Mouse (Mus musculus): Measurements from ENCODE around the gene Rasal2.

The Rasal2 gene

DNA sequence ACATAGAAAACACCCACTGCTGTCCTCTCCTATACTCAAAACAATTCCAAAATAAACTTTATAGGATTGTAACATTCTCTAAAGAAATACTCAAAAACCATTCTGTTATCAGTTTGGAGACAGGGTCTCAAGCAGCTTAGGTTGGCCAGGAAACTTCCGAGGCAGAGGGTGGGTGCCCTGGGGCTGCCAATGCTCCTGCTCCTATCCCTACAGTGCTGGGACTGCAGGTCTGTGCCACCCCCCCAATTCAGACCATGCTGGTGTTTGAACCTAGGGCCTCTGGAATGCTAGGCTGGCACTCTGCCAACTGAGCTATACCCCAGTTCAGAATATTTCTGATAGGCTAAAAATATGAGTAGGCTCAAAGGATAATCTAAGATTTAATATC lies 274.5 kb downstream of the Rasal2 start:
- no peak for DNase-seq (ENCODE audit: low spot score)

- DNase-seq (ENCODE audit: low spot score), result no peak
These were observed 275.1 kb downstream of the Rasal2 start for GRCm38 (mm10) chr1:157137132-157137853.

DNA sequence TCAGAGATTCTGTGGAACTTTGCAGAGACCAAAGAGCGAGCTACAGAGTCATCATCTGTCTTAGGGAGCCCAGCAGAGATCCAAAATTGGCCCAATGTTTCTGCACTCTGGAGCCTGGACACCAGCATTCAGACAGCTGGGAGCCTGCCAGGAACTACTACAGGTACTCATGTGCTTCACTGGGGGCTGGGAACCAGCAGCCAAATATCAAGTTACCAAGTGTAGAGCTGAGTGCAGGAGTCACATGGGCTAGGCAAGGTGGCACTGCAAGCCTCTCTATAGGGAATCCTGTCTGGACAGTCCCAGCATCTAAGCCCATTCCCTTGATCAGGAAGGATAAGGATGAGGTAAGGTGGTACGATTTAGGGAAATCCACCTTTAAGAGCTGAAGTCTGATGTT lies 284.2 kb downstream of the Rasal2 start:
- no peak for DNase-seq (ENCODE audit: low spot score)

DNA sequence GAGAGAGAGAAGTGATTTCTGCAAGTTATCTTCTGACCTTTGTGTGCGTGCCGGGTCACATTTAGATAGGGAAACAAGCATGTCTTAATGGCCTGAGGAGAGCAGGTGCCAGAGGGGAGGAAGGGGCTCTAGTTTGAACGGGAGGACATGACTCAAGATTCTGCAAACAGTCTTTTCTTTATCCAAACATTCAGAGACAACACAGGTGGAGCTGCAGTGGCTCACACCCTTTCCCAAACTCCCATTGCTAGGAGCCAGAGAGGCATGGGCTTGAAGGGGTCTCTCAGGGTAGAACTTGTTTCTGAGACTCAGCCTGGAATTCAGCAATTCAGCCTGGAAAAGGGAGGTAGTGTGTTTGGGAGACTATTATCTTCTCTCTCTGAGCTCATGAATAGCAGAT lies 288.6 kb downstream of the Rasal2 start:
- no peak for DNase-seq (ENCODE audit: low spot score)

DNA sequence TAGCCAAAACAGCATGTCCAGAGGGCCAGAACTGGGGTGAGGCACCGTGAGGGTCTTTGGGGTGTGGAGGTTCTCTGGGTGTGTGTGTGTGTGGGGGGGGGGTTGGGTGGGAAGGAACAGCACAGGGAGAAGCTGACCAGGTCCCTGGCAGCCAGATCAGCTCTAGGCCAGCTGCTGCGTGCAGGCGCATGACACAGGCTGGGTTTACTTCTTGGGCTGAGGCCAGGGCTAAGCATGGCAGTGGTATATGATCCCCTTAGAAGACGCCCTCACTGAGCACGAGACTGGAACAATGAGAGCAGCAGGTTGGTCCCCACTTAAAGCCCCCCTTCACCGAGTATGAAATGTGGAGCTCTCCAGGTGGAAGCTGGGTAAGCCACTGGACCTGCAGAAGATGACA lies 293.2 kb downstream of the Rasal2 start:
- DNase-seq (ENCODE audit: low spot score), result no peak

- DNase-seq (ENCODE audit: low spot score), result no peak
These were observed 295.0 kb downstream of the Rasal2 start for GRCm38 (mm10) chr1:157117440-157117839.

DNA sequence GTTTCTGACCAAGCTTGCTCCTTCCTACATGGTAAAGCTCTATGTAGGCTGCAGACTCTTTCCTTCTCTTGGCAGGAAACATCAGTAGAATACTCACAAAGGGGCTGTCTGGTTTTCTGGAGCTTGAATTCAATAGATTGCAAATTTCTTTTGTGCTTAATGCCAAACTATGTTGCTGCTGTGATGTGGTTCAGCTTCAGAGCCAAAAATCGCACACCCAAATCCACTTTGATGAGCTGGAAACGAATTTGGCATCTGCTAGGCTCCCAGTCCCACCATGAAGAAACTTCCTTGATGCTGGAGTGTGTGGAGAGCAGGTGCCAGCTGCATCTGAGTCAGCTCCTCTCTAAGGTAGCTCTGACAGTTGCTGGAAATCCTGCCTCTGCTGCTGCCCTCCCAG lies 297.9 kb downstream of the Rasal2 start:
- no peak for DNase-seq (ENCODE audit: low spot score)

DNA sequence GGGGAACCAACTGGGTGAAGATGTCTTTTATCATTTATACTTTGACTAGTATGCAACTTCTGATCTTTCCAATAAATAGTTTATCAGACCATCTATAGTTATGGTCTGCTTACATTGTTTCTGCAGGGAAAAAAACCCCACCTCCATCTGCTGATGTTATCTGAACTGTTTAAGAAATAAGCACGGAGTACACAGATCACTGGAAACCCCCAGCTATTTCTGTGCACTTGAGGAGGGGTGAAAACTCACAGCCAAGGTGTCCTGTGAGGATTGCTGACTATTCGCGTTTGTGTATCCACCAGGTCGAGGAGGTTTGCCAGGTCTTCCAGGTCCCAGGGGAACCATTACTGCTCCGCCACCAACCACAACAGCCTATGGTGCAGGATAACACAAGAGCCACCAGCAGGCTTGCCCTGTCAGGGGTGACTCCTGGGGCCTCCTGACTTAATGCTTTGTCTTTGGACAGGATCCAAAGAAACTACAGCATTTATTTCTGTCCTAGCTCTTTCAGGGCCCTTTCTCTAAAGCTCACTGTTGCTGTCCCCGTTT lies 302.0 kb downstream of the Rasal2 start:
- DNase-seq (ENCODE audit: low spot score), result no peak

GRCm38 (mm10) chr1:157108580-157108979 lies 303.8 kb downstream of the Rasal2 start, which contains the start of gene Tex35:
TSS of gene Tex35 (minus strand) at chr1:157108680.
- DNase-seq (ENCODE audit: low spot score), result no peak

- DNase-seq (ENCODE audit: low spot score), result no peak
These were observed 311.1 kb downstream of the Rasal2 start for GRCm38 (mm10) chr1:157101122-157101865.

DNA sequence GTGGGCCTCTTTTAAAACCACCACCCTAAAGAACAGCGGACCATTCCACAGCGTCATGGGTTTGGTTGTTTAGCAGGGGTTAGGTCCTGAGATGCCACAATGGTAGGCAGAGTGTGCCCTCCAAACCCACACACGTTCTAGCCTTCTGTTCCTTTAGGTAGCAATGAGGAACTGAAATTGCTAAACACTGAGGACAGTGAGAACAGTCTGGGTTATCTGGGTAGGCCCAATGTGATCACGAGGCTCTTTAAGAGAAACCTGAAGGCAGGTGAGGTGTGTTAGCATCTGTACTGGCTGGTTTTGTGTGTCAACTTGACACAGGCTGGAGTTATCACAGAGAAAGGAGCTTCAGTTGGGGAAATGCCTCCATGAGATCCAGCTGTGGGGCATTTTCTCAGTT lies 316.9 kb downstream of the Rasal2 start:
- DNase-seq (ENCODE audit: low spot score), result no peak

- no peak for DNase-seq (ENCODE audit: low spot score)
These were observed 319.8 kb downstream of the Rasal2 start for GRCm38 (mm10) chr1:157092622-157093021.

- no peak for DNase-seq (ENCODE audit: low spot score)
These were observed 320.3 kb downstream of the Rasal2 start for GRCm38 (mm10) chr1:157092140-157092539.

GRCm38 (mm10) chr1:157090835-157091234 lies 321.6 kb downstream of the Rasal2 start:
- DNase-seq (ENCODE audit: low spot score), result no peak

DNA sequence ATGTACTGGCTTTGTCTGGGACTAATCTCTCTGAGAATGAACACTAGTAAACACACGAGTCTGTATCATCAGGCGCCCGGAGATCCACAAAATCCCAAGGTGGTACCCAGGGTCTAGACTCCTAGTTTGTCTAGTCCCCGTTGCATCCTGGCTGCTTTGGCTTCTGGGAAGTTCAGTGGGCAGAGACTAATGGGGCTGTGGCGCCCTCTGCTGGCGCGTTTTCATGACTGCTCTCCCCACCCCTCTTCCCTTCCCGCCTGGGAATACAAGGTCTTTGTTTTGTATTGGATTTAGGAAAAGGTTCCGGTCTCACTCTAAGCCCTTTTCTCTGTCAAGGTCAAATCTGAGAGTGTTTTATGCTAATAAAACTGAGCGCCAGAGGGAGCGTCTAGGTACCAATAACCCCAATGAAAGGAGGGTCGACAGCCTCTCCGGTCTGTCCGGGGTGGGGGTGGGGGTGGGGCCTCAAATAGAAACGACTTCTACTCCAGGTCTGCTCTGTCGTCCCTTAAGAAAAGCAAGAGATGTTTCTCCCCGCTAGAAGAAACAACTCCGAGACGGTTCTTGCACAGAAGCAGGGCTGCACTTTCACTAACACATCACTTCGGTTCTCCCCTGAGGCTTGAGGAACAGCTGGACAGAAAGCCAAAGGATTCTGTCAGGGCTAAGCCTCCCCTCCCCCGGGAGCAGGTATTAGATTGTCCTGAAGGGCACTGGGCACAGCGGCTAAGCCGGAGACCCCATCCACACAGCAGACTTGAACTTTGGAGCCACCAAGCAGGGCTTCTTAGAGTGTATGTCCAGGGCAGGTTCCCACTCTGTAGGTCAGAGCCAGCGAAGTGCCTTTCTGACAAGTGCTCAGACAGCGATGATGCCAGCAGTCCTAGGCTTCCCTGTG lies 326.0 kb downstream of the Rasal2 start:
- peak; percentile 59 for DNase-seq (ENCODE audit: low spot score)
